Mouse (Mus musculus) megakaryocyte progenitor cell, adult 5-6 weeks (primary cell): Measurements from ENCODE around the gene Tbc1d9b. TPM values are rescaled to one million over a fixed set of nuclear protein-coding genes. Genes with fewer than 3 reads are reported as not detected.

Experiments
- ATAC-seq: replicated peaks from 2 replicates; pipeline ENCODE4 v1.8.0; 2016; ENCODE audit warnings: mild to moderate bottlenecking, moderate TSS enrichment, inconsistent platforms; ENCODE audit not compliant: poor library complexity
- total RNA-seq, 2 experiments: library from RNA; stranded (forward) in 1 of 2; stranded (reverse) in 1 of 2; fragments of 157-497, 149-512 nt in 1 of 2; fragments of 200-1000 nt in 1 of 2; gene quantifications; 2 replicates each; pipeline versions ENCODE4 v1.2.3 to v1.2.4; 2015 to 2017

Tbc1d9b gene
- total RNA-seq, 2 experiments from 2014 or later, result 41.5 to 91.2 TPM

- no peak for ATAC-seq
Measured at GRCm38 (mm10) chr11:50206037-50206436, 74.8 kb downstream of the Tbc1d9b start.

GRCm38 (mm10) chr11:50207344-50207743, 76.1 kb downstream of the Tbc1d9b start:
- no peak for ATAC-seq

GRCm38 (mm10) chr11:50208039-50208438, 76.8 kb downstream of the Tbc1d9b start:
- no peak for ATAC-seq

GRCm38 (mm10) chr11:50210101-50210504, 78.9 kb downstream of the Tbc1d9b start:
- ATAC-seq, result peak; percentile 87

GRCm38 (mm10) chr11:50210505-50211151, 79.4 kb downstream of the Tbc1d9b start, which contains the start of the genes Sqstm1 and Mgat4b:
Gene Sqstm1 (minus strand): TSS chr11:50210827.
Gene Mgat4b (plus strand): TSS chr11:50210890.
- ATAC-seq, result peak; percentile 58

- ATAC-seq, result no peak
Measured at GRCm38 (mm10) chr11:50211322-50212059, 80.3 kb downstream of the Tbc1d9b start.

GRCm38 (mm10) chr11:50212060-50212739, 81.0 kb downstream of the Tbc1d9b start:
- ATAC-seq, result no peak

GRCm38 (mm10) chr11:50212848-50213758, 81.9 kb downstream of the Tbc1d9b start:
- no peak for ATAC-seq

- ATAC-seq, result no peak
Measured at GRCm38 (mm10) chr11:50214631-50215030, 83.4 kb downstream of the Tbc1d9b start.

- ATAC-seq, result no peak
Measured at GRCm38 (mm10) chr11:50215633-50216032, 84.4 kb downstream of the Tbc1d9b start.

GRCm38 (mm10) chr11:50216724-50217366, 85.6 kb downstream of the Tbc1d9b start:
- ATAC-seq, result no peak

GRCm38 (mm10) chr11:50217811-50218210, 86.6 kb downstream of the Tbc1d9b start:
- ATAC-seq, result no peak

- ATAC-seq, result no peak
Measured at GRCm38 (mm10) chr11:50219833-50220232, 88.6 kb downstream of the Tbc1d9b start.

Other genes starting within 250 kb of the Tbc1d9b start
- 0.15 and 0.17 TPM in 2 replicates for gene Rasgef1c, start 229.6 kb upstream of the Tbc1d9b start, total RNA-seq (2015)
- 0.12 and 0.30 TPM in 2 replicates for gene Rasgef1c, start 229.6 kb upstream of the Tbc1d9b start, total RNA-seq (2017)
- 256 and 262 TPM in 2 replicates for gene Rnf130, start 106.0 kb upstream of the Tbc1d9b start, total RNA-seq (2015)
- gene Rnf130, start 106.0 kb upstream of the Tbc1d9b start, total RNA-seq (2017), result 224 and 237 TPM in 2 replicates
- 18.8 and 20.0 TPM in 2 replicates for gene Mrnip, start 43.0 kb downstream of the Tbc1d9b start, total RNA-seq (2015)
- 14.6 and 16.5 TPM in 2 replicates for gene Mrnip, start 43.0 kb downstream of the Tbc1d9b start, total RNA-seq (2017)
- gene Sqstm1, start 79.4 kb downstream of the Tbc1d9b start, total RNA-seq (2015), result 42.7 and 49.3 TPM in 2 replicates
- gene Sqstm1, start 79.4 kb downstream of the Tbc1d9b start, total RNA-seq (2017), result 207 and 220 TPM in 2 replicates
- 17.4 and 18.9 TPM in 2 replicates for gene Mgat4b, start 79.5 kb downstream of the Tbc1d9b start, total RNA-seq (2015)
- gene Mgat4b, start 79.5 kb downstream of the Tbc1d9b start, total RNA-seq (2017), result 10.8 and 16.2 TPM in 2 replicates
- 0.74 and 1.1 TPM in 2 replicates for gene Ltc4s, start 107.2 kb downstream of the Tbc1d9b start, total RNA-seq (2015)
- 1.4 TPM in 1 of 2 replicates, not detected in the other for gene Ltc4s, start 107.2 kb downstream of the Tbc1d9b start, total RNA-seq (2017)
- 14.2 and 15.9 TPM in 2 replicates for gene Maml1, start 160.9 kb downstream of the Tbc1d9b start, total RNA-seq (2015)
- 4.1 and 4.2 TPM in 2 replicates for gene Maml1, start 160.9 kb downstream of the Tbc1d9b start, total RNA-seq (2017)
- gene Canx, start 194.3 kb downstream of the Tbc1d9b start, total RNA-seq (2015), result 500 and 518 TPM in 2 replicates
- gene Canx, start 194.3 kb downstream of the Tbc1d9b start, total RNA-seq (2017), result 1,173 and 1,480 TPM in 2 replicates
- not detected in 2 replicates for gene Cby3, start 223.1 kb downstream of the Tbc1d9b start, total RNA-seq (2015)
- gene Cby3, start 223.1 kb downstream of the Tbc1d9b start, total RNA-seq (2017), result 0.29 TPM in 1 of 2 replicates, not detected in the other
- gene Hnrnph1, start 245.6 kb downstream of the Tbc1d9b start, total RNA-seq (2015), result 748 and 912 TPM in 2 replicates
- 703 and 864 TPM in 2 replicates for gene Hnrnph1, start 245.6 kb downstream of the Tbc1d9b start, total RNA-seq (2017)